Mouse (Mus musculus) brain, embryonic 14.5 days (tissue): Measurements from ENCODE around the gene Rfesd. TPM values are rescaled to one million over a fixed set of nuclear protein-coding genes. Genes with fewer than 3 reads are reported as not detected.

Experiments
- DNase-seq: peaks from one replicate; pipeline ENCODE4 v3.0.0-alpha.2; 2011; ENCODE audit warnings: low read depth
- CTCF ChIP-seq: fragments of 200-500 bp; IDR thresholded peaks from 2 replicates; pipeline ENCODE4 v1.5.1; 2012; ENCODE audit warnings: inconsistent platforms, mild to moderate bottlenecking, moderate library complexity, borderline replicate concordance; ENCODE audit not compliant: insufficient read depth, insufficient read length; ENCODE audit errors: extremely low read depth
- POLR2A ChIP-seq: fragments of 200-500 bp; IDR thresholded peaks from 2 replicates; pipeline ENCODE4 v1.6.1; 2012; ENCODE audit warnings: mild to moderate bottlenecking, inconsistent platforms, borderline replicate concordance; ENCODE audit not compliant: poor library complexity, insufficient read depth, insufficient read length, severe bottlenecking; ENCODE audit errors: extremely low read depth
- polyA plus RNA-seq: library from polyadenylated mRNA; depleted of rRNA; stranded (reverse); fragments of >200 nt; gene quantifications from 2 replicates; pipeline ENCODE4 v1.2.3, GENCODE M21; 2012; rRNA removed

Gene Rfesd
- polyA plus RNA-seq, 1 experiment = 10.8 TPM

GRCm38 (mm10) chr13:75976649-75977048, 41.9 kb downstream of the Rfesd start:
- TF ChIP-seq CTCF (no peak), POLR2A (no peak)
- no peak for DNase-seq

- TF ChIP-seq POLR2A (no peak), CTCF (no peak)
- DNase-seq = no peak
Observed at GRCm38 (mm10) chr13:75976218-75976617, 42.3 kb downstream of the Rfesd start.

GRCm38 (mm10) chr13:75975629-75976028, 42.9 kb downstream of the Rfesd start:
- no peak for DNase-seq
- no peak for TF ChIP-seq CTCF
- no peak for TF ChIP-seq POLR2A

GRCm38 (mm10) chr13:75974481-75974880, 44.0 kb downstream of the Rfesd start:
- no peak for DNase-seq
- TF ChIP-seq POLR2A (no peak), CTCF (no peak)

GRCm38 (mm10) chr13:75966850-75967249, 51.7 kb downstream of the Rfesd start, which contains the start of gene Spata9:
Gene Spata9 (plus strand): TSS chr13:75967150.
- no peak for DNase-seq
- no peak for TF ChIP-seq CTCF
- TF ChIP-seq POLR2A = no peak

GRCm38 (mm10) chr13:75955357-75955992, 63.0 kb downstream of the Rfesd start:
- DNase-seq = no peak
- TF ChIP-seq POLR2A (no peak), CTCF (no peak)

Other genes starting within 250 kb of the Rfesd start
- 29.2 and 36.0 TPM in 2 replicates for gene Glrx, start 178.9 kb downstream of the Rfesd start, polyA plus RNA-seq
- gene Rhobtb3, start 74.8 kb downstream of the Rfesd start, polyA plus RNA-seq = 22.4 and 25.3 TPM in 2 replicates
- gene Spata9, start 51.6 kb downstream of the Rfesd start, polyA plus RNA-seq = 0.47 and 0.56 TPM in 2 replicates
- gene Gpr150, start 38.3 kb upstream of the Rfesd start, polyA plus RNA-seq = 0.95 and 1.0 TPM in 2 replicates
- 3.9 and 4.0 TPM in 2 replicates for gene Arsk, start 79.9 kb upstream of the Rfesd start, polyA plus RNA-seq
- 12.9 and 13.2 TPM in 2 replicates for gene Ttc37, start 80.0 kb upstream of the Rfesd start, polyA plus RNA-seq